Comparison of ENCODE assay signal across 8 mouse cellular contexts in genomic region chr11:67081125-67081649, GRCm38 (mm10). TPM values are rescaled to one million over a fixed set of nuclear protein-coding genes. Genes with fewer than 3 reads are reported as not detected.
DNase-seq lines count a peak whose midpoint lies in the region; ATAC-seq and TF ChIP-seq lines count a peak whose summit lies in the region.

No protein-coding gene starts in this region.

- WGBS in heart, embryonic 16.5 days: 2% methylated on average over 11 of the region's 11 CpGs
- 3% methylated on average over 11 of the region's 11 CpGs for WGBS in kidney, embryonic 15.5 days
- WGBS in cerebellum, adult 2 months: 20% methylated on average over 11 of the region's 11 CpGs

- H3K4me1 ChIP-seq in heart, embryonic 16.5 days (ENCODE audit: control insufficient read depth, insufficient read depth, low read length): no peaks in the 10 kb centered on the region
- H3K4me1 ChIP-seq in kidney, embryonic 15.5 days: peaks cover 8% of the 10 kb centered on the region
- no peaks in the 10 kb centered on the region; the same call in 1 of the 2 replicates for H3K4me1 ChIP-seq in cerebellum, adult 2 months (ENCODE audit: control insufficient read depth, insufficient read depth, low read length)

- no peak overlapping the region for H3K9ac ChIP-seq in heart, embryonic 16.5 days (ENCODE audit: low read length)
- no peak overlapping the region for H3K9ac ChIP-seq in kidney, embryonic 15.5 days

- H3K36me3 ChIP-seq in heart, embryonic 16.5 days (ENCODE audit: control insufficient read depth, insufficient read depth): no peaks in the 10 kb centered on the region
- H3K36me3 ChIP-seq in kidney, embryonic 15.5 days: no peaks in the 10 kb centered on the region

- no peak for DNase-seq in heart, adult 8-10 months (ENCODE audit: low spot score)
- peak; percentile 95 for DNase-seq in embryo, embryonic 10 days (ENCODE audit: low spot score)
- DNase-seq in lung, postnatal 14 days: peak; percentile 38
- DNase-seq in cerebellum, adult 2 months: no peak
- DNase-seq in urinary bladder, adult 2 months (ENCODE audit: low spot score): no peak
- DNase-seq in cerebellum, postnatal 10 days: no peak

- H3K27ac ChIP-seq in heart, embryonic 16.5 days (ENCODE audit: low read length): no peak overlapping the region
- no peak overlapping the region for H3K27ac ChIP-seq in kidney, embryonic 15.5 days
- no peak overlapping the region for H3K27ac ChIP-seq in cerebellum, adult 2 months (ENCODE audit: insufficient read depth, low read length)

- TF ChIP-seq POLR2A in cerebellum, adult 2 months (IDR thresholded peaks at IDR 0.05; ENCODE audit: borderline replicate concordance, insufficient read depth, low read length): no peak

- ATAC-seq in heart, embryonic 16.5 days (replicated peaks; ENCODE audit: extremely low read depth, insufficient read depth, low FRiP score): peak; percentile 50; the same call in 1 of the 2 replicates
- ATAC-seq in kidney, embryonic 15.5 days (replicated peaks; ENCODE audit: low FRiP score): peak; percentile 90

- no peaks in the 10 kb centered on the region for H3K9me3 ChIP-seq in heart, embryonic 16.5 days (replicated peaks; ENCODE audit: control insufficient read depth, low read length)
- no peaks in the 10 kb centered on the region for H3K9me3 ChIP-seq in kidney, embryonic 15.5 days (replicated peaks)

- H3K27me3 ChIP-seq in heart, embryonic 16.5 days (ENCODE audit: control insufficient read depth, insufficient read depth, low read length): peaks cover 23% of the 10 kb centered on the region
- peaks cover 27% of the 10 kb centered on the region for H3K27me3 ChIP-seq in kidney, embryonic 15.5 days
- no peaks in the 10 kb centered on the region; the same call in 1 of the 2 replicates for H3K27me3 ChIP-seq in cerebellum, adult 2 months (ENCODE audit: control insufficient read depth, insufficient read depth, low read length)

- H3K4me2 ChIP-seq in heart, embryonic 16.5 days (ENCODE audit: low read depth, low read length): no peak overlapping the region
- H3K4me2 ChIP-seq in kidney, embryonic 15.5 days: peak overlapping the region; percentile 43

- TF ChIP-seq CTCF in cerebellum, adult 2 months (IDR thresholded peaks at IDR 0.05; ENCODE audit: borderline replicate concordance, insufficient read depth, low read depth, low read length): no peak

- no peak overlapping the region for H3K4me3 ChIP-seq in heart, embryonic 16.5 days (ENCODE audit: low read length)
- no peak overlapping the region for H3K4me3 ChIP-seq in kidney, embryonic 15.5 days (replicated peaks)
- H3K4me3 ChIP-seq in cerebellum, adult 2 months (replicated peaks; ENCODE audit: insufficient read depth, low read depth, low read length): no peak overlapping the region

RNA-seq across cellular contexts. Expression of gene Myh3, which starts 3.1 kb away (rescaled TPM):
- 1.5 and 4.5 TPM in 2 replicates for polyA plus RNA-seq in heart, embryonic 16.5 days (2015; fragmentation: Nextera tagmentation; extraction: Ambion mirVana)
- under 1 TPM in 2 of 4 experiments, not detected in 2; 0.03 TPM for total RNA-seq in heart, adult 8-10 months (2022)
- polyA plus RNA-seq in kidney, embryonic 15.5 days (2015; fragmentation: Nextera tagmentation; extraction: Ambion mirVana): 11.4 and 16.9 TPM in 2 replicates
- polyA plus RNA-seq in cerebellum, adult 2 months (2012; rRNA removed): 0.08 and 0.11 TPM in 2 replicates
- polyA plus RNA-seq in urinary bladder, adult 2 months (2012; rRNA removed): not detected in 2 replicates

RNA-seq across cellular contexts. Expression of gene Sco1, which starts 28.7 kb away (rescaled TPM):
- 18.6 and 18.8 TPM in 2 replicates for polyA plus RNA-seq in heart, embryonic 16.5 days (2015; fragmentation: Nextera tagmentation; extraction: Ambion mirVana)
- 10 to 100 TPM; 20.7 to 25.9 (median 23.3) TPM for total RNA-seq in heart, adult 8-10 months (2022)
- polyA plus RNA-seq in kidney, embryonic 15.5 days (2015; fragmentation: Nextera tagmentation; extraction: Ambion mirVana): 17.8 and 19.2 TPM in 2 replicates
- 7.4 and 8.6 TPM in 2 replicates for polyA plus RNA-seq in cerebellum, adult 2 months (2012; rRNA removed)
- 7.0 and 7.7 TPM in 2 replicates for polyA plus RNA-seq in urinary bladder, adult 2 months (2012; rRNA removed)

RNA-seq across cellular contexts. Expression of gene Adprm, which starts 28.8 kb away (rescaled TPM):
- polyA plus RNA-seq in heart, embryonic 16.5 days (2015; fragmentation: Nextera tagmentation; extraction: Ambion mirVana): 19.9 and 22.8 TPM in 2 replicates
- total RNA-seq in heart, adult 8-10 months (2022): 10 to 100 TPM in 3 of 4 experiments, 1 to 10 TPM in 1; 9.8 to 13.1 (median 11.5) TPM
- 21.1 and 24.6 TPM in 2 replicates for polyA plus RNA-seq in kidney, embryonic 15.5 days (2015; fragmentation: Nextera tagmentation; extraction: Ambion mirVana)
- 28.9 and 29.0 TPM in 2 replicates for polyA plus RNA-seq in cerebellum, adult 2 months (2012; rRNA removed)
- polyA plus RNA-seq in urinary bladder, adult 2 months (2012; rRNA removed): 32.9 and 37.5 TPM in 2 replicates

RNA-seq across cellular contexts. Expression of gene Tmem220, which starts 56.2 kb away (rescaled TPM):
- 1.1 and 1.5 TPM in 2 replicates for polyA plus RNA-seq in heart, embryonic 16.5 days (2015; fragmentation: Nextera tagmentation; extraction: Ambion mirVana)
- 1 to 10 TPM; 1.6 to 2.6 (median 2.0) TPM for total RNA-seq in heart, adult 8-10 months (2022)
- polyA plus RNA-seq in kidney, embryonic 15.5 days (2015; fragmentation: Nextera tagmentation; extraction: Ambion mirVana): 1.4 and 1.6 TPM in 2 replicates
- polyA plus RNA-seq in cerebellum, adult 2 months (2012; rRNA removed): 0.75 and 1.5 TPM in 2 replicates
- polyA plus RNA-seq in urinary bladder, adult 2 months (2012; rRNA removed): 7.4 and 8.1 TPM in 2 replicates

Comparison
In these comparisons a context has a peak if more than half of its experiments do, and no peak if none do; other contexts are left out.
1. DNase-seq: peak in embryo, embryonic 10 days (single experiment) and lung, postnatal 14 days (single experiment); none in heart, adult 8-10 months (single experiment), cerebellum, adult 2 months (0 of 2), urinary bladder, adult 2 months (single experiment) and cerebellum, postnatal 10 days (0 of 2).